Mouse (Mus musculus) 3T3-L1 (cell line): ENCODE results near the gene Msto1.
"Not testable (repeated sequence)": the region's sequence is repeated elsewhere in the genome, so short reads cannot be mapped to it uniquely, and the experiment has no call there.

Experiments
- DNase-seq: peaks from one replicate; pipeline ENCODE4 v3.0.0-alpha.2; 2015; ENCODE audit warnings: low read depth, low spot score

Msto1 gene

GRCm38 (mm10) chr3:88905209-88905608, 8.6 kb downstream of the Msto1 start:
- DNase-seq: no peak

GRCm38 (mm10) chr3:88904803-88905202, 9.0 kb downstream of the Msto1 start:
- no peak for DNase-seq

GRCm38 (mm10) chr3:88893011-88893410, 20.8 kb downstream of the Msto1 start:
- not testable (repeated sequence) for DNase-seq

- not testable (repeated sequence) for DNase-seq
Observed at GRCm38 (mm10) chr3:88882536-88882935, 31.3 kb downstream of the Msto1 start.

GRCm38 (mm10) chr3:88868449-88868848, 45.4 kb downstream of the Msto1 start:
- DNase-seq: not testable (repeated sequence)

GRCm38 (mm10) chr3:88867177-88867576, 46.6 kb downstream of the Msto1 start:
- DNase-seq: not testable (repeated sequence)

- DNase-seq: not testable (repeated sequence)
Observed at GRCm38 (mm10) chr3:88866735-88867134, 47.1 kb downstream of the Msto1 start.

- DNase-seq: no peak
Observed at GRCm38 (mm10) chr3:88862129-88862528, 51.7 kb downstream of the Msto1 start.

- DNase-seq: no peak
Observed at GRCm38 (mm10) chr3:88855837-88856236, 58.0 kb downstream of the Msto1 start.
